ENCODE assay signal across 23 mouse cellular contexts in genomic region chr9:53895827-53896226, GRCm38 (mm10). TPM values are rescaled to one million over a fixed set of nuclear protein-coding genes. Genes with fewer than 3 reads are reported as not detected.
"Had no signal": no experiment of that assay in that cellular context is flagged by ENCODE, and none has a peak within 500 bp of the region (broad histone marks: within the 10 kb centered on the region; RNA-seq: fewer than 3 reads in every experiment).

No protein-coding gene starts in this region.

- H3K9me3 ChIP-seq: lung, embryonic 15.5 days; midbrain, embryonic 15.5 days had no signal

- ATAC-seq: lung, postnatal 0 days; midbrain, embryonic 13.5 days; midbrain, embryonic 15.5 days had no signal

- H3K36me3 ChIP-seq: lung, embryonic 15.5 days; midbrain, embryonic 13.5 days; midbrain, embryonic 15.5 days; neural tube, embryonic 12.5 days had no signal

- H3K4me2 ChIP-seq: lung, embryonic 15.5 days; midbrain, embryonic 11.5 days; midbrain, embryonic 13.5 days; midbrain, embryonic 15.5 days; neural tube, embryonic 12.5 days had no signal

- H3K9ac ChIP-seq: lung, embryonic 15.5 days; midbrain, embryonic 13.5 days; midbrain, embryonic 15.5 days; neural tube, embryonic 12.5 days had no signal

- H3K4me3 ChIP-seq: lung, embryonic 15.5 days; megakaryocyte, embryonic 14.5 days; midbrain, embryonic 13.5 days; midbrain, embryonic 15.5 days; neural tube, embryonic 12.5 days had no signal

- H3K4me1 ChIP-seq: lung, embryonic 15.5 days; megakaryocyte, embryonic 14.5 days; midbrain, embryonic 13.5 days; midbrain, embryonic 15.5 days; neural tube, embryonic 12.5 days had no signal

- DNase-seq: lung, adult 2 months; lung, postnatal 14 days; lung, postnatal 36 days; right cerebral cortex, postnatal 25 days; right cerebral cortex, postnatal 4 days; spleen, adult 18-20 months; thymus, adult 18-20 months; thymus, postnatal 14 days; thymus, postnatal 36 days had no signal

- H3K27ac ChIP-seq: lung, embryonic 15.5 days; macrophage; midbrain, embryonic 13.5 days; midbrain, embryonic 15.5 days; neural tube, embryonic 12.5 days had no signal

- H3K27me3 ChIP-seq: lung, embryonic 15.5 days; megakaryocyte, embryonic 14.5 days; midbrain, embryonic 13.5 days; midbrain, embryonic 15.5 days; neural tube, embryonic 12.5 days had no signal

RNA-seq across cellular contexts. Expression of gene Sln, which starts 45.9 kb away (rescaled TPM):
- total RNA-seq: megakaryocyte progenitor cell, adult 5-6 weeks; midbrain, postnatal 0 days; monocyte, adult 5-6 weeks; neutrophil, adult 5-6 weeks had no signal
- polyA plus RNA-seq: macrophage; midbrain, embryonic 11.5 days; midbrain, embryonic 15.5 days; small intestine, adult 2 months; stomach, embryonic 14.5 days had no signal
